Mouse (Mus musculus) kidney, embryonic 14.5 days (tissue): ENCODE results near the gene Rtl10. TPM values are rescaled to one million over a fixed set of nuclear protein-coding genes. Genes with fewer than 3 reads are reported as not detected.
A peak's percentile ranks its signal among the peaks of the same experiment; 100 is the strongest.

ENCODE experiments used
- ATAC-seq: fragments of 200-750 bp; cut with Nextera tagmentation; 2 replicates; pipeline ENCODE4 v1.8.0; 2017; ENCODE audit warnings: moderate number of reproducible peaks, mild to moderate bottlenecking, moderate TSS enrichment, moderate library complexity; ENCODE audit not compliant: low FRiP score, low TSS enrichment
- H3K27ac ChIP-seq: fragments of 300-500 bp; sonication (generic); 2 replicates; pipeline ENCODE4 v1.5.1; 2014; ENCODE audit warnings: low read depth, mild to moderate bottlenecking, low read length, moderate library complexity, mixed read lengths
- H3K27me3 ChIP-seq: fragments of 300-500 bp; sonication (generic); 2 replicates; pipeline ENCODE4 v1.6.1; 2014; ENCODE audit warnings: mild to moderate bottlenecking, low read length; ENCODE audit not compliant: control insufficient read depth, insufficient read depth
- H3K36me3 ChIP-seq: fragments of 300-500 bp; sonication (generic); 2 replicates; pipeline ENCODE4 v1.6.1; 2014; ENCODE audit warnings: low read length, mixed read lengths; ENCODE audit not compliant: control insufficient read depth, insufficient read depth
- H3K4me1 ChIP-seq: fragments of 300-500 bp; sonication (generic); 2 replicates; pipeline ENCODE4 v1.6.1; 2014; ENCODE audit warnings: low read length, mixed read lengths; ENCODE audit not compliant: control insufficient read depth, insufficient read depth
- H3K4me2 ChIP-seq: fragments of 300-500 bp; sonication (generic); replicated peaks from 2 replicates; pipeline ENCODE4 v1.6.1; 2014; ENCODE audit warnings: low read depth, mild to moderate bottlenecking, low read length
- H3K4me3 ChIP-seq: fragments of 300-500 bp; sonication (generic); 2 replicates; pipeline ENCODE4 v1.5.1; 2014; ENCODE audit warnings: mild to moderate bottlenecking, low read length
- H3K9ac ChIP-seq: fragments of 300-500 bp; sonication (generic); 2 replicates; pipeline ENCODE4 v1.6.1; 2014; ENCODE audit warnings: low read depth, mild to moderate bottlenecking, low read length, moderate library complexity
- H3K9me3 ChIP-seq: fragments of 300-500 bp; sonication (generic); 2 replicates; pipeline ENCODE4 v1.6.1; 2016; ENCODE audit warnings: low read length; ENCODE audit not compliant: control insufficient read depth
- WGBS: fragments of 180-500 bp; shearing (Covaris S2); extraction: QIAGEN DNeasy Blood & Tissue Kit; methylation state at CpG from one replicate; pipeline ENCODE4 v1.1.7; 2014; 5-methylcytosine and 5-hydroxymethylcytosine counted together
- polyA plus RNA-seq: library from polyadenylated mRNA; unstranded; fragments of >200 nt; fragmentation: Nextera tagmentation; extraction: Ambion mirVana; gene quantifications from 2 replicates; pipeline ENCODE4 v1.2.1, GENCODE M21; 2014

The Rtl10 gene
- polyA plus RNA-seq, 1 experiment from 2014 or later = 3.0 TPM

GRCm38 (mm10) chr16:18486126-18486525 lies 12.6 kb upstream of the Rtl10 start:
- H3K4me1 ChIP-seq = no peaks in the 10 kb centered on the region
- ATAC-seq = no peak
- H3K9ac ChIP-seq = no peak overlapping the region
- no peak overlapping the region for H3K27ac ChIP-seq
- no peaks in the 10 kb centered on the region for H3K9me3 ChIP-seq
- H3K36me3 ChIP-seq = no peaks in the 10 kb centered on the region
- WGBS = 91% methylated on average over 2 of the region's 2 CpGs
- no peaks in the 10 kb centered on the region for H3K27me3 ChIP-seq
- no peak overlapping the region for H3K4me2 ChIP-seq
- no peak overlapping the region for H3K4me3 ChIP-seq

GRCm38 (mm10) chr16:18490281-18490680 lies 8.4 kb upstream of the Rtl10 start:
- no peaks in the 10 kb centered on the region for H3K36me3 ChIP-seq
- H3K4me2 ChIP-seq = no peak overlapping the region
- H3K4me1 ChIP-seq = no peaks in the 10 kb centered on the region
- no peaks in the 10 kb centered on the region for H3K27me3 ChIP-seq
- no peak for ATAC-seq
- no peak overlapping the region for H3K9ac ChIP-seq
- H3K27ac ChIP-seq = no peak overlapping the region
- H3K4me3 ChIP-seq = no peak overlapping the region
- 91% methylated on average over 3 of the region's 3 CpGs for WGBS
- H3K9me3 ChIP-seq = no peaks in the 10 kb centered on the region

- Histone ChIP-seq H3K36me3 (no peaks in the 10 kb centered on the region), H3K4me3 (no peak overlapping the region), H3K27me3 (no peaks in the 10 kb centered on the region), H3K27ac (no peak overlapping the region), H3K9ac (no peak overlapping the region), H3K4me1 (no peaks in the 10 kb centered on the region), H3K4me2 (no peak overlapping the region), H3K9me3 (no peaks in the 10 kb centered on the region)
- WGBS = 57% methylated on average over 1 of the region's 1 CpGs
- no peak for ATAC-seq
Observed at GRCm38 (mm10) chr16:18490894-18491293, 7.8 kb upstream of the Rtl10 start.

- ATAC-seq = peak; percentile 30
- H3K9me3 ChIP-seq = no peaks in the 10 kb centered on the region
- H3K4me2 ChIP-seq = peak overlapping the region; percentile 77
- peaks cover 17% of the 10 kb centered on the region for H3K36me3 ChIP-seq
- peak overlapping the region; percentile 78 for H3K27ac ChIP-seq
- H3K4me1 ChIP-seq = 0 out of 2 replicates have a peak, but pooled peaks cover 15% of the 10 kb centered on the region
- H3K27me3 ChIP-seq = no peaks in the 10 kb centered on the region
- WGBS = 5% methylated on average over 6 of the region's 6 CpGs
- H3K9ac ChIP-seq = peak overlapping the region; percentile 68
- peak overlapping the region; percentile 74 for H3K4me3 ChIP-seq
Observed at GRCm38 (mm10) chr16:18497865-18498515, 711 bp upstream of the Rtl10 start.

GRCm38 (mm10) chr16:18498996-18499395 lies 295 bp downstream of the Rtl10 start:
- H3K9me3 ChIP-seq = no peaks in the 10 kb centered on the region
- H3K4me3 ChIP-seq = peak overlapping the region; percentile 74
- H3K36me3 ChIP-seq = peaks cover 17% of the 10 kb centered on the region
- H3K27ac ChIP-seq = peak overlapping the region; percentile 30; the same call in 1 of the 2 replicates
- 0 out of 2 replicates have a peak, but pooled peaks cover 15% of the 10 kb centered on the region for H3K4me1 ChIP-seq
- H3K27me3 ChIP-seq = no peaks in the 10 kb centered on the region
- no peak for ATAC-seq
- H3K9ac ChIP-seq = peak overlapping the region; percentile 68
- peak overlapping the region; percentile 77 for H3K4me2 ChIP-seq
- under 1% methylated on average over 24 of the region's 24 CpGs for WGBS

- Histone ChIP-seq H3K4me2 (no peak overlapping the region), H3K9ac (no peak overlapping the region), H3K4me3 (no peak overlapping the region), H3K36me3 (peaks cover 20% of the 10 kb centered on the region), H3K27ac (no peak overlapping the region), H3K27me3 (no peaks in the 10 kb centered on the region), H3K9me3 (no peaks in the 10 kb centered on the region), H3K4me1 (0 out of 2 replicates have a peak, but pooled peaks cover 16% of the 10 kb centered on the region)
- 92% methylated on average over 6 of the region's 6 CpGs for WGBS
- ATAC-seq = no peak
Observed at GRCm38 (mm10) chr16:18501531-18501930, 2.8 kb downstream of the Rtl10 start.

- H3K4me3 ChIP-seq = no peak overlapping the region
- WGBS = 95% methylated on average over 14 of the region's 14 CpGs
Observed at GRCm38 (mm10) chr16:18503566-18504342, 5.1 kb downstream of the Rtl10 start.

GRCm38 (mm10) chr16:18506524-18507199 lies 8.0 kb downstream of the Rtl10 start:
- Histone ChIP-seq H3K4me1 (0 out of 2 replicates have a peak, but pooled peaks cover 4% of the 10 kb centered on the region), H3K36me3 (peaks cover 10% of the 10 kb centered on the region), H3K27me3 (no peaks in the 10 kb centered on the region), H3K27ac (no peak overlapping the region), H3K9me3 (no peaks in the 10 kb centered on the region), H3K9ac (no peak overlapping the region), H3K4me3 (no peak overlapping the region), H3K4me2 (no peak overlapping the region)
- whole genome bisulfite sequencing = 89% methylated on average over 3 of the region's 3 CpGs
- ATAC-seq = peak; percentile 53; the same call in 1 of the 2 replicates

More at GRCm38 (mm10) chr16:18503566-18504342, 5.1 kb downstream of the Rtl10 start:
- Histone ChIP-seq H3K9ac (no peak overlapping the region), H3K4me2 (no peak overlapping the region), H3K4me1 (0 out of 2 replicates have a peak, but pooled peaks cover 13% of the 10 kb centered on the region), H3K27ac (no peak overlapping the region), H3K9me3 (no peaks in the 10 kb centered on the region), H3K27me3 (no peaks in the 10 kb centered on the region), H3K36me3 (peaks cover 20% of the 10 kb centered on the region)
- no peak for ATAC-seq
